Mouse (Mus musculus) myocyte (in vitro differentiated cells): ENCODE results near the gene Pafah1b2. TPM values are rescaled to one million over a fixed set of nuclear protein-coding genes. Genes with fewer than 3 reads are reported as not detected.

Experiments used
- H3K27me3 ChIP-seq: one replicate; pipeline ENCODE4 v1.6.1; 2011; ENCODE audit not compliant: control insufficient read depth, insufficient read depth, insufficient read length
- H3K36me3 ChIP-seq: one replicate; pipeline ENCODE4 v1.6.1; 2011; ENCODE audit not compliant: control insufficient read depth, insufficient read depth
- H3K4me2 ChIP-seq: one replicate; pipeline ENCODE4 v1.6.1; 2011; ENCODE audit warnings: low read depth, control low read depth
- H3K4me3 ChIP-seq: one replicate; pipeline ENCODE4 v1.5.1; 2011; ENCODE audit warnings: mild to moderate bottlenecking, control low read depth, moderate library complexity
- H3K79me2 ChIP-seq: one replicate; pipeline ENCODE4 v1.6.1; 2011; ENCODE audit not compliant: control insufficient read depth, insufficient read depth
- H3ac ChIP-seq: one replicate; pipeline ENCODE4 v1.6.1; 2011; ENCODE audit not compliant: control insufficient read depth, insufficient read length
- CEBPB ChIP-seq: IDR thresholded peaks from 2 replicates; pipeline ENCODE4 v1.6.1; 2011; ENCODE audit warnings: mild to moderate bottlenecking, moderate library complexity; ENCODE audit not compliant: poor library complexity, insufficient read depth, severe bottlenecking
- E2F4 ChIP-seq: IDR thresholded peaks from one replicate; pipeline ENCODE4 v1.6.1; 2011; ENCODE audit warnings: mild to moderate bottlenecking, control low read depth, moderate library complexity; ENCODE audit not compliant: insufficient read depth
- MAX ChIP-seq: IDR thresholded peaks from one replicate; pipeline ENCODE4 v1.6.1; 2011; ENCODE audit warnings: low read depth, mild to moderate bottlenecking, control low read depth
- MYOD1 ChIP-seq, 3 experiments: IDR thresholded peaks; one replicate each; pipeline ENCODE4 v1.6.1; 2011; ENCODE audit warnings: control low read depth in 2 of 3, low read depth in 2 of 3, mild to moderate bottlenecking in 2 of 3, moderate library complexity in 1 of 3; ENCODE audit not compliant: insufficient read length in 2 of 3, control insufficient read depth in 1 of 3
- MYOG ChIP-seq, 3 experiments: IDR thresholded peaks; one replicate each; pipeline ENCODE4 v1.6.1; 2011; ENCODE audit warnings: control low read depth in 2 of 3, low read depth in 2 of 3, mild to moderate bottlenecking in 2 of 3; ENCODE audit not compliant: insufficient read length in 2 of 3, control insufficient read depth in 1 of 3, insufficient read depth in 1 of 3
- POLR2A ChIP-seq: IDR thresholded peaks from one replicate; pipeline ENCODE4 v1.6.1; 2011; ENCODE audit warnings: low read depth, mild to moderate bottlenecking, control low read depth, moderate library complexity; ENCODE audit not compliant: insufficient read length
- POLR2AphosphoS2 ChIP-seq: IDR thresholded peaks from one replicate; pipeline ENCODE4 v1.6.1; 2011; ENCODE audit warnings: low read depth, control low read depth; ENCODE audit not compliant: insufficient read length
- REST ChIP-seq: IDR thresholded peaks from one replicate; pipeline ENCODE4 v1.6.1; 2011; ENCODE audit warnings: mild to moderate bottlenecking, control low read depth, moderate library complexity; ENCODE audit not compliant: insufficient read depth, insufficient read length
- SRF ChIP-seq: IDR thresholded peaks from one replicate; pipeline ENCODE4 v1.6.1; 2011; ENCODE audit warnings: low read depth; ENCODE audit not compliant: control insufficient read depth, insufficient read length
- TCF12 ChIP-seq: IDR thresholded peaks from one replicate; pipeline ENCODE4 v1.6.1; 2011; ENCODE audit warnings: mild to moderate bottlenecking, control low read depth; ENCODE audit not compliant: poor library complexity, insufficient read depth, severe bottlenecking
- TCF3 ChIP-seq: IDR thresholded peaks from one replicate; pipeline ENCODE4 v1.6.1; 2011; ENCODE audit warnings: low read depth, control low read depth; ENCODE audit not compliant: insufficient read length
- USF1 ChIP-seq: IDR thresholded peaks from one replicate; pipeline ENCODE4 v1.6.1; 2011; ENCODE audit warnings: low read depth, mild to moderate bottlenecking, control low read depth, moderate library complexity
- polyA plus RNA-seq: library from polyadenylated mRNA; unstranded; fragments of >200 nt; fragmentation: generic; extraction: Trizol; gene quantifications from one replicate; pipeline ENCODE4 v1.2.1, GENCODE M21; 2012; ENCODE audit warnings: missing spikeins

Gene Pafah1b2
- polyA plus RNA-seq, 1 experiment, result 86.8 TPM

- Histone ChIP-seq H3K4me3 (no peak overlapping the region), H3K27me3 (no peaks in the 10 kb centered on the region), H3K36me3 (peaks cover 10% of the 10 kb centered on the region), H3K79me2 (no peaks in the 10 kb centered on the region), H3K4me2 (no peak overlapping the region), H3ac (no peak overlapping the region)
- TF ChIP-seq TCF12, result no peak
- TF ChIP-seq MYOG (IDR thresholded peaks at IDR 0.05; ENCODE audit: control insufficient read depth in 1 of 3, insufficient read depth in 1 of 3, insufficient read length in 2 of 3, low read depth in 2 of 3), result no peak
- no peak for TF ChIP-seq E2F4
- no peak for TF ChIP-seq USF1
- TF ChIP-seq MYOD1 (IDR thresholded peaks at IDR 0.05; ENCODE audit: control insufficient read depth in 1 of 3, insufficient read length in 2 of 3, low read depth in 2 of 3), result no peak
- no peak for TF ChIP-seq SRF
These were observed 69.6 kb downstream of the Pafah1b2 start for GRCm38 (mm10) chr9:45942916-45943315.

- no peak overlapping the region for H3ac ChIP-seq
- no peak overlapping the region for H3K4me2 ChIP-seq
- H3K36me3 ChIP-seq, result peaks cover 10% of the 10 kb centered on the region
- TF ChIP-seq CEBPB (no peak), REST (no peak), POLR2AphosphoS2 (no peak), SRF (no peak), TCF12 (no peak)
- no peaks in the 10 kb centered on the region for H3K79me2 ChIP-seq
- no peaks in the 10 kb centered on the region for H3K27me3 ChIP-seq
- H3K4me3 ChIP-seq, result no peak overlapping the region
These were observed 70.0 kb downstream of the Pafah1b2 start for GRCm38 (mm10) chr9:45942464-45942863.

GRCm38 (mm10) chr9:45941329-45941888 is 71.1 kb downstream of the Pafah1b2 start:
- TF ChIP-seq MAX, result no peak
- no peak for TF ChIP-seq TCF12
- TF ChIP-seq CEBPB, result no peak
- no peak for TF ChIP-seq SRF
- TF ChIP-seq E2F4, result no peak
- TF ChIP-seq TCF3, result no peak
- TF ChIP-seq MYOD1 (IDR thresholded peaks at IDR 0.05; ENCODE audit: control insufficient read depth in 1 of 3, insufficient read length in 2 of 3, low read depth in 2 of 3), result no peak
- TF ChIP-seq USF1, result no peak
- Histone ChIP-seq H3K4me3 (no peak overlapping the region), H3K4me2 (no peak overlapping the region), H3K79me2 (no peaks in the 10 kb centered on the region), H3K36me3 (peaks cover 10% of the 10 kb centered on the region), H3ac (no peak overlapping the region), H3K27me3 (no peaks in the 10 kb centered on the region)

- TF ChIP-seq MYOG (IDR thresholded peaks at IDR 0.05; ENCODE audit: control insufficient read depth in 1 of 3, insufficient read depth in 1 of 3, insufficient read length in 2 of 3, low read depth in 2 of 3), result no peak
- no peak for TF ChIP-seq CEBPB
- no peak for TF ChIP-seq REST
- TF ChIP-seq SRF, result no peak
- TF ChIP-seq USF1, result no peak
- no peak for TF ChIP-seq TCF12
- no peak for TF ChIP-seq POLR2A
- TF ChIP-seq MYOD1 (IDR thresholded peaks at IDR 0.05; ENCODE audit: control insufficient read depth in 1 of 3, insufficient read length in 2 of 3, low read depth in 2 of 3), result no peak
- no peak for TF ChIP-seq TCF3
- TF ChIP-seq POLR2AphosphoS2, result no peak
- no peak for TF ChIP-seq MAX
- TF ChIP-seq E2F4, result no peak
- Histone ChIP-seq H3K27me3 (no peaks in the 10 kb centered on the region), H3K4me2 (no peak overlapping the region), H3K36me3 (no peaks in the 10 kb centered on the region), H3K4me3 (no peak overlapping the region), H3K79me2 (no peaks in the 10 kb centered on the region), H3ac (no peak overlapping the region)
These were observed 72.7 kb downstream of the Pafah1b2 start for GRCm38 (mm10) chr9:45939794-45940193.

- TF ChIP-seq TCF3, result no peak
- TF ChIP-seq REST, result no peak
- TF ChIP-seq CEBPB, result no peak
- no peak for TF ChIP-seq TCF12
- no peak for TF ChIP-seq USF1
- TF ChIP-seq POLR2AphosphoS2, result no peak
- TF ChIP-seq MYOD1 (IDR thresholded peaks at IDR 0.05; ENCODE audit: control insufficient read depth in 1 of 3, insufficient read length in 2 of 3, low read depth in 2 of 3), result no peak
- no peak for TF ChIP-seq MYOG (IDR thresholded peaks at IDR 0.05; ENCODE audit: control insufficient read depth in 1 of 3, insufficient read depth in 1 of 3, insufficient read length in 2 of 3, low read depth in 2 of 3)
- no peak for TF ChIP-seq SRF
- TF ChIP-seq MAX, result no peak
- TF ChIP-seq POLR2A, result no peak
- no peak for TF ChIP-seq E2F4
These were observed 73.4 kb downstream of the Pafah1b2 start for GRCm38 (mm10) chr9:45938952-45939637.

More at GRCm38 (mm10) chr9:45938952-45939637, 73.4 kb downstream of the Pafah1b2 start:
- Histone ChIP-seq H3K4me3 (no peak overlapping the region), H3K4me2 (no peak overlapping the region), H3ac (no peak overlapping the region), H3K36me3 (no peaks in the 10 kb centered on the region), H3K79me2 (no peaks in the 10 kb centered on the region), H3K27me3 (no peaks in the 10 kb centered on the region)
